Mouse (Mus musculus) stomach, postnatal 0 days (tissue): ENCODE results near the gene Tcaim.

ENCODE experiments used
- CTCF ChIP-seq: IDR thresholded peaks from 2 replicates; pipeline ENCODE4 v1.5.1; 2016; ENCODE audit warnings: antibody characterized with exemption, low read depth, mild to moderate bottlenecking, moderate library complexity
- EP300 ChIP-seq: optimal IDR thresholded peaks from 2 replicates; pipeline ENCODE3; 2016; ENCODE audit warnings: antibody characterized with exemption

DNA sequence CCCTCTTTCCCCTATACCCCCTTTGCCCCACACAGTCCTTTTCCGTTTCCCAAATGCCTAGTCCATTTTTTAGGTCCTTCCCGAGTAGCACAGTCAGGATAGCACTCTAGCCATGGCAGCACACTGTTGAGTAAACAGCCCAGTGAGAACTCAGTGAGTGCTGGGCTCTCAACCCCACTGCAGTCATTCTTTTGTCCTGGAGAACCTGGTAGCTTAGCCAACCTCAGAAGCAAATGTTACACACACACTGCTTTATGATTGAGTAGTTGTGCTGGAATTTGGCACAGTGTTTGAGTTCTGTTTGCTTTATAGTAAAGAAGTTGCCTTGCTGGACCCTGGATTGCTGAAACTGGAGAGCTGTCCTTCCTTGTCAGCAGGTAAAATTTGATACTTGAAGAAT lies 47.7 kb upstream of the Tcaim start:
- no peak for TF ChIP-seq CTCF
- no peak for TF ChIP-seq EP300
